Mouse (Mus musculus) forebrain, embryonic 15.5 days (tissue): ENCODE data around the gene Atxn2l. TPM values are rescaled to one million over a fixed set of nuclear protein-coding genes. Genes with fewer than 3 reads are reported as not detected.
"Not testable (repeated sequence)": the region's sequence is repeated elsewhere in the genome, so short reads cannot be mapped to it uniquely, and the experiment has no call there.

Experiments used
- ATAC-seq: fragments of 200-750 bp; cut with Nextera tagmentation; replicated peaks from 2 replicates; pipeline ENCODE4 v1.8.0; 2017; ENCODE audit warnings: mild to moderate bottlenecking, moderate TSS enrichment, moderate library complexity
- H3K27ac ChIP-seq: fragments of 300-500 bp; sonication (generic); replicated peaks from 2 replicates; pipeline ENCODE4 v1.5.1; 2015; ENCODE audit warnings: mild to moderate bottlenecking, inconsistent platforms
- H3K27me3 ChIP-seq: fragments of 300-500 bp; sonication (generic); 2 replicates; pipeline ENCODE4 v1.6.1; 2015; ENCODE audit warnings: inconsistent platforms
- H3K36me3 ChIP-seq: fragments of 300-500 bp; sonication (generic); 2 replicates; pipeline ENCODE4 v1.6.1; 2015; ENCODE audit warnings: mild to moderate bottlenecking, inconsistent platforms
- H3K4me1 ChIP-seq: fragments of 300-500 bp; sonication (generic); 2 replicates; pipeline ENCODE4 v1.6.1; 2015; ENCODE audit warnings: inconsistent platforms
- H3K4me2 ChIP-seq: fragments of 300-500 bp; sonication (generic); replicated peaks from 2 replicates; pipeline ENCODE4 v1.6.1; 2015; ENCODE audit warnings: mild to moderate bottlenecking, inconsistent platforms
- H3K4me3 ChIP-seq: fragments of 300-500 bp; sonication (generic); 2 replicates; pipeline ENCODE4 v1.5.1; 2015; ENCODE audit warnings: mild to moderate bottlenecking, inconsistent platforms
- H3K9ac ChIP-seq: fragments of 300-500 bp; sonication (generic); replicated peaks from 2 replicates; pipeline ENCODE4 v1.6.1; 2015; ENCODE audit warnings: mild to moderate bottlenecking, inconsistent platforms
- H3K9me3 ChIP-seq: fragments of 300-500 bp; sonication (generic); 2 replicates; pipeline ENCODE4 v1.6.1; 2016; ENCODE audit warnings: inconsistent platforms
- WGBS: fragments of 180-500 bp; shearing (Covaris S2); methylation state at CpG from one replicate; pipeline ENCODE4 v1.1.7; 2015; ENCODE audit warnings: mixed read lengths; 5-methylcytosine and 5-hydroxymethylcytosine counted together
- polyA plus RNA-seq: library from polyadenylated mRNA; unstranded; fragments of >200 nt; fragmentation: Nextera tagmentation; extraction: Ambion mirVana; gene quantifications from 2 replicates; pipeline ENCODE4 v1.2.1, GENCODE M21; 2015

Atxn2l gene
- polyA plus RNA-seq, 1 experiment from 2014 or later, result 65.2 TPM

DNA sequence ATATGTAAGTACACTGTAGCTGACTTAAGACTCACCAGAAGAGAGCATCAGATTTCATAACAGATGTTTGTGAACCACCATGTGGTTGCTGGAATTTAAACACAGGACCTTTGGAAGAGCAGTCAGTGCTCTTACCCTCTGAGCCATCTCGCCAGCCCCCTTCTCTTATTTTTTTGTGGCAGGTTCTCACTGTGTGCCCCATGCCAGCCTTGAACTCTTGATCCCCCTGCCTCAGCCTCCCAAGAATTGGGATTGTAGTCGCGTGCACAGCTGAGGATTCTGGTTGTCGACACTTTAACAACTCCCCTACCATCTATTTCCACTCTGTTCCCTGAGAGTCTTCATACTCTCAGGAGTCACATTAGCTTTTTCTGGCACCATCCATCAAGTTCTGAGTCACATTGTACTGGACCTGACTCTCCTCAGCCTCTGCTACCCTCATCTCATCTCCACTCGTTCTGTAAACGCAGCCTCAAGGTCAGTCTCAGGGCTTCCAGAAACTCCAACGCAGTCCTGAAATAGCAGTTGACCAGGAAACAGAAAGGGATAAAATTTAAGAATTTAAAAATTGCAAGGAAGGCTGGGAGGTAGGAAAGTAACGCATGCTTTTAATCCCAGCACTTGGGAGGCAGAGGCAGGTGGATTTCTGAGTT lies 4.0 kb upstream of the Atxn2l start:
- no peak for ATAC-seq
- 91% methylated on average over 8 of the region's 8 CpGs for WGBS

DNA sequence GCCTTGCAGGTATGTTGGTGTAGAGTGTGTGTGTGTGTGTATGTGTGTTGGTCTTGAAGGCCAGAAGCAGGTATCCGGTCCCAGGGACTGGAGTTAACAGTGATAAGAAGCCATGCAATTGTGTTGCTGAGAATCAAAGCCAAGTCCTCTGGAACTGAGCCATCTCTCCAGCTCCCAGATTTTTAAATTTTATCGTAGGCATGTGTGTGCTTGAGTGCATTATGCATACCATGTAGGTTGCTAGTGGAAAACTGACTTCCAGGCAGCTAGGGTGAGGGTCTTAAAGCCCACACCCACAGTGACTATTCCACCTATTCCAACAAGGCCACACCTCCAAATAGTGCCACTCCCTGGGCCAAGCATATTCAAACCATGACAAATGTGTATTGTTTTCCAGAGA lies 1.7 kb upstream of the Atxn2l start:
- H3K4me3 ChIP-seq, result no peak overlapping the region
- H3K9me3 ChIP-seq, result no peaks in the 10 kb centered on the region
- peaks cover 12% of the 10 kb centered on the region for H3K36me3 ChIP-seq
- H3K9ac ChIP-seq, result no peak overlapping the region
- H3K27ac ChIP-seq, result no peak overlapping the region
- WGBS, result 68% methylated on average over 2 of the region's 2 CpGs
- no peak for ATAC-seq
- H3K4me1 ChIP-seq, result peaks cover 22% of the 10 kb centered on the region
- H3K4me2 ChIP-seq, result no peak overlapping the region
- no peaks in the 10 kb centered on the region for H3K27me3 ChIP-seq

More for the DNA sequence above, 4.0 kb upstream of the Atxn2l start:
- Histone ChIP-seq H3K27me3 (no peaks in the 10 kb centered on the region), H3K9ac (no peak overlapping the region), H3K4me2 (no peak overlapping the region), H3K9me3 (no peaks in the 10 kb centered on the region), H3K4me1 (peaks cover 6% of the 10 kb centered on the region), H3K36me3 (no peaks in the 10 kb centered on the region), H3K27ac (no peak overlapping the region), H3K4me3 (no peak overlapping the region)

DNA sequence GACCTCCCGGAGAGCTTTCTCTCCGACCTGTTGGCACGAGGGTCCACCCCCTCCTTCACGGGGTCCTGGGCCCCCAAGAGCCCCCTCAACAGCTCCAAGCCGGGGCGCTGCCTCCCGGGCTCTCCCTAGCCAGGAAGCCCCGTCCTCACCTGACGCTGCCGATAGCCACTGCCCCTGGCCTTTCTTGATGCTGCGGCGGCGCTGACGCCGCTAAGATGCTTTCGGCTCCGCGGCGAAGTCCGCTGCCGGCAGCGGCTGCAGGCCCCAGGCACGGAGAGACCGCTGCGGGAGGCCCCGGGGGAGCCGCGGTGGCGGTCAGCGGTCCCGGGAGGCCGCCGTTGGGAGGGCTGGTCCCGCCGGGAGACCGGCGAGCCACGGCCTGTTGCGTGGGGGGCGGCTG lies 486 bp downstream of the Atxn2l start:
- Histone ChIP-seq H3K4me1 (peaks cover 22% of the 10 kb centered on the region), H3K27ac (peak overlapping the region; percentile 98), H3K4me2 (peak overlapping the region; percentile 71), H3K4me3 (peak overlapping the region; percentile 89), H3K27me3 (no peaks in the 10 kb centered on the region), H3K9ac (peak overlapping the region; percentile 98), H3K9me3 (no peaks in the 10 kb centered on the region), H3K36me3 (peaks cover 34% of the 10 kb centered on the region)
- under 1% methylated on average over 40 of the region's 40 CpGs for WGBS
- no peak; the same call in 1 of the 2 replicates for ATAC-seq

DNA sequence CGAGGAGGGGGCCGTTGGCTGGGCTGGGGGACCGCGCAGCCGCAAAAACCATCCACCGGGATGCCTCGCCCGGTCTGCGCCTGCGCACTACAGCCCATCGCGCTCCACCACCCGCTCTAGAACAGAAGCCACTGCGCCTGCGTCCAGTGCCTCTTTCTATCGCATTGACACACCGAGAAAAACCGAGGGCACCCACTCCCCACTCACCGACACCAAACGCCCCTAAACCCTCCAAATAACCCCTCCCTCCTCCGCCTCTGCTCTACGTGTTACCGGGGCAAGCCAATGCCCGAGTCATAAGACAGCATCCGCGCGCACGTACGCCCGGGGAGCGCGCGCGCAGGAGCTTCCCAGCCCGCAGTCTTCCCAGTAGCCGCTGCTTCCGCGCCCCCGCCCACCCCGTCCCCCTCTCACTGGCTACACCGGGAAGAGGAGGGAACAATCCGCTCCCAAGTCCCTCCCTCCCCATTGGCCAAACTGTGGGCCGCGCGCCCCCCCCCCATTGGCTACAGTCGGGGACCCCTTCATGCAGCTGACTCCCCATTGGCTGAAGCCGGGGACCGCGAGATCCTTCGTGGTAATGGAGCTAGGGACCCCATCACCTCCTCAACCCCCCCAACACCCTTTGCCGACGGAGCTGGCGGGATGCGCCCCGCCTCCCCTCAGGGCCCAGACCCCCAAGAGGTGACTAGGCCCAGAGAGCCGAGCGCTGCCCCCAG lies 1.1 kb downstream of the Atxn2l start:
- H3K4me1 ChIP-seq, result peaks cover 22% of the 10 kb centered on the region
- peaks cover 40% of the 10 kb centered on the region for H3K36me3 ChIP-seq
- H3K27ac ChIP-seq, result peak overlapping the region; percentile 98
- H3K27me3 ChIP-seq, result no peaks in the 10 kb centered on the region
- peak overlapping the region; percentile 89 for H3K4me3 ChIP-seq
- peak; percentile 90 for ATAC-seq
- H3K9ac ChIP-seq, result peak overlapping the region; percentile 98
- under 1% methylated on average over 46 of the region's 57 CpGs for WGBS
- peak overlapping the region; percentile 71 for H3K4me2 ChIP-seq
- H3K9me3 ChIP-seq, result no peaks in the 10 kb centered on the region

DNA sequence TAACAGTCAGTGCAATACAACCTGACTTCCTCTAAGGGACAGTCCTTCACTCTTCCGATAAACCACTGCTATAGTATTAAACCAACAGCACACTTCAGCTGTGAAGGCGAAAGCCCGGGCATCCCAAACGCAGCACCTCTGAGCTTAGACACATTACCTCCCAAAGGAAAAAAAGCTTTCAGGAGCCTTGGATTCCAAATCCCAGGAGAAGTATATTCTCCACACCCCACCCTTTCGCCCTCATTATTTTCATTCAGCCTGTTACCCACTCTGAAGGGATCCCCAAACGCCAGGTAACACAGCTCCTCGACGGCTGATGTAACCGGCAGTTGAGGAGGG lies 1.6 kb downstream of the Atxn2l start:
- Histone ChIP-seq H3K27me3 (no peaks in the 10 kb centered on the region), H3K27ac (peak overlapping the region; percentile 98), H3K36me3 (peaks cover 45% of the 10 kb centered on the region), H3K4me3 (peak overlapping the region; percentile 89), H3K9me3 (no peaks in the 10 kb centered on the region), H3K9ac (peak overlapping the region; percentile 98), H3K4me2 (peak overlapping the region; percentile 71), H3K4me1 (peaks cover 22% of the 10 kb centered on the region)
- ATAC-seq, result peak; percentile 0; the same call in 1 of the 2 replicates
- 2% methylated on average over 9 of the region's 9 CpGs for WGBS

DNA sequence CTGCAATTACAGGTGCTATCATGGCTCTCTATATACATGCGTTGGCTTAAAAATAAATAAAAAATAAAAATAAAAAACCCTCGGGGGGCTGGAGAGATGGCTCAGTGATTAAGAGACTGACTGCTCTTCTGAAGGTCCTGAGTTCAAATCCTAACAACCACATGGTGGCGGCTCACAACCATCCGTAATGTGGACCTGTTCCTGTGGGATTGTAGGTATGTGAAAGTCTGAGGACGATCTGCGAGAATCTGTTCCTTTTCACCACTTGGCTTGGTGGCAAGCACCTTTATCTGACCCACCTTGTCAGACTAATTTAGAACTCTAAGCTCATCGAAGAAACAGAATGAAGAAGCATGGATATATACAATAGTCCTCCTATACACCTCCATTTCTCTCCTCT lies 3.8 kb downstream of the Atxn2l start:
- no peaks in the 10 kb centered on the region for H3K9me3 ChIP-seq
- no peak for ATAC-seq
- WGBS, result 92% methylated on average over 7 of the region's 7 CpGs

DNA sequence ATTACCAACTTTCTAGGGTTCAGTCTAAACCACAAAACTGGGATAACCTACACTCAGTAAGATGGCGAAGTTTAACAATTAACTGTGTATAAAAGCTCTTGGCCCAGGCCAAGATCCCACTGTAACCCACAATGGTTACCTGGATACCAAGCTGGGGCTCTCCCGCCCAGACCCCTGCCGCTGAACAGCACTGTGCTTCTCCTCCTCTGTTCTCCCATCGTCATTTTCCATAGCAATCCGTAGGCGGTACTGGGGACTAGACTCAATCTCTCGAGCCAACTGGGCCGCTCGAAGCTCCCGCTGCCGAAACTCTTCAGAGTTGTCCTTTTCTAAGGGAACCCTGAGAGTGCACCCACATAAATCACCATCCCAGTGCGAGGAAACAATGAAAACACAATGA lies 5.3 kb downstream of the Atxn2l start:
- Histone ChIP-seq H3K27me3 (no peaks in the 10 kb centered on the region), H3K36me3 (peaks cover 82% of the 10 kb centered on the region), H3K4me1 (peaks cover 16% of the 10 kb centered on the region), H3K4me2 (no peak overlapping the region), H3K27ac (no peak overlapping the region), H3K9ac (no peak overlapping the region), H3K4me3 (no peak overlapping the region), H3K9me3 (no peaks in the 10 kb centered on the region)
- no peak for ATAC-seq
- WGBS, result 89% methylated on average over 12 of the region's 12 CpGs

More for the DNA sequence above, 3.8 kb downstream of the Atxn2l start:
- H3K36me3 ChIP-seq, result peaks cover 67% of the 10 kb centered on the region
- H3K4me3 ChIP-seq, result no peak overlapping the region
- H3K4me2 ChIP-seq, result no peak overlapping the region
- H3K27ac ChIP-seq, result no peak overlapping the region
- H3K9ac ChIP-seq, result no peak overlapping the region
- no peaks in the 10 kb centered on the region for H3K27me3 ChIP-seq
- peaks cover 22% of the 10 kb centered on the region for H3K4me1 ChIP-seq

DNA sequence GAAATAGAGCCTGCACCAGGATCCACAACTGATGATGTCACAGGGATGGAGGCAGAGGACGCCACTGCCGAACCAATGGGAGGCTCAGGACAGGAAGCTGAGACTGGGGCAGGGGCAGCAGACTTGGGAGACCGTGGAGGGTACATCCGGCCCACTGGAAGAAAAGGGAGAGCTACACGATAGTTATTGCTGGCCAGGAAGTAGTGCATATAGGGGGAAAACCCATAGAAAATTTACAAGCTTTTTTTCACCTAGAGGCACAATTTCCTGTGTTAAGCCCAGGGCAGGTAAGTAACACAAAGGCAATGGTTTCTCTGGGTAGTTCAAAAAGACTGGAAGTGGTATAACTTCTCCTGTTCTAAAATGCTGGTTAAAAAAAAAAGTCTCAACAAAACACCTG lies 6.8 kb downstream of the Atxn2l start:
- no peak overlapping the region for H3K4me3 ChIP-seq
- H3K4me2 ChIP-seq, result no peak overlapping the region
- peaks cover 95% of the 10 kb centered on the region for H3K36me3 ChIP-seq
- H3K9me3 ChIP-seq, result no peaks in the 10 kb centered on the region
- no peak for ATAC-seq
- H3K27me3 ChIP-seq, result no peaks in the 10 kb centered on the region
- no peak overlapping the region for H3K9ac ChIP-seq
- 91% methylated on average over 5 of the region's 5 CpGs for WGBS
- H3K4me1 ChIP-seq, result peaks cover 14% of the 10 kb centered on the region
- no peak overlapping the region for H3K27ac ChIP-seq

DNA sequence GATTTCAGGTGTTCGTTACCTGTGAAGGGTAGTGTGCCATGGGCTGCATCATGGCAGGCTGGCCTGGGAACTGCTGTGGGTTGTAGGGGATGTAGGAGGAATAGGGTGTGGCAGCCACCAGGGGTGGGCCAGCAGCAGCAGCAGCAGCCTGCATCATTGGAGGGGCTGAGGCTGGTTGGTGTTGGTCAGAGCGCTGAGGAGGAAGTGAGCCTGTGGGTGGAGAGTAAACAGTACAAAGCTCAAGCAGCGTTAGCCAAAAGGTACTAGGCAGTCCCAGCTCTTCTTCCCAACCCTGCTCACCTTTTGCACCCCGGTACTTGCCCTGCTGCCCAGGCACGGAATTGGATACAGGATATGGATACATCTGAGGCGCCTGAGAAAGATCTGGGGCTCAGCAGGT lies 9.1 kb downstream of the Atxn2l start:
- no peak overlapping the region for H3K9ac ChIP-seq
- WGBS, result 91% methylated on average over 6 of the region's 6 CpGs
- no peaks in the 10 kb centered on the region for H3K4me1 ChIP-seq
- H3K4me3 ChIP-seq, result no peak overlapping the region
- H3K4me2 ChIP-seq, result no peak overlapping the region
- no peak for ATAC-seq
- peaks cover 96% of the 10 kb centered on the region for H3K36me3 ChIP-seq
- H3K27ac ChIP-seq, result no peak overlapping the region
- no peaks in the 10 kb centered on the region for H3K9me3 ChIP-seq
- no peaks in the 10 kb centered on the region for H3K27me3 ChIP-seq

DNA sequence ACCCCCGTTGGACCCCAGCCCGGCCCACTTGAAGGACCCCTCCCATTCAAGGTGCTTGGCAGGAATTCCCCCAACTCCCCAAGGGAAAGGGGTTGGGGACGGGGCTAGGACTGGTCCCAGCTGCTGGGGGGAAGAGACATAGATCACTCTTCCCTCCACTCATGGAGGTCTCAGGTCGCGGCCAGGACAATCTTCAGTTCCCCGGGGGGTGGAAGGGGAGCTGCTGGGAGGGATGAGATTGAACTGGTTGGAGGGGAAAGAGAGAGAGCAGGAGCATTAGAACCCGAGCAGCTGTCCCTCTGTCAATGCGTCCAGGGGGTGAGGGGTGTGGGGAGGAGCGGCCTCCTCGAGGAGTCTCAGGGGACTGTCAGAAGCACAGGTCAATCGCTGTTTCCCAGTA lies 11.3 kb downstream of the Atxn2l start:
- Histone ChIP-seq H3K4me3 (no peak overlapping the region), H3K27me3 (no peaks in the 10 kb centered on the region), H3K4me1 (peaks cover 12% of the 10 kb centered on the region), H3K4me2 (no peak overlapping the region), H3K36me3 (peaks cover 75% of the 10 kb centered on the region), H3K9ac (no peak overlapping the region), H3K9me3 (no peaks in the 10 kb centered on the region), H3K27ac (no peak overlapping the region)
- WGBS, result 70% methylated on average over 11 of the region's 11 CpGs
- ATAC-seq, result no peak

DNA sequence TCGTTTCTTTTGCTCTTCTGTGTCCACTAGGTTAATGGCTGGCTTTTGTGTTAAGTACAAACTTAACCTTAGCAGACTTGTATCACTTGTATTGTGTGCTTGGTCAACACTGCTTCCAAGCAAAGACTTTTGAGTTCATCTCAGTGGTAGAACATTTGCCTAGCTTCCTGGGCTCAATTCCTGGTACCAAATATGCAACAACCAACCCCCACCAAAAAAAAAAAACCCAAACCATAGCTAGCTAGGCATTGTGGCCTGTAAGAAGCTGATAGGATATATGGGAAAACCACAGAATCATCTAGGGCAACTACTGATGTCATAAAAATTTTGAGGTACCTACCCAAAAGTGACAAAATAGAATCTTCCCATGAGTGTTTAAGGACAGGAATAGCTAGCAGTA lies 12.2 kb downstream of the Atxn2l start:
- no peak overlapping the region for H3K9ac ChIP-seq
- peaks cover 66% of the 10 kb centered on the region for H3K36me3 ChIP-seq
- ATAC-seq, result no peak
- no peak overlapping the region for H3K4me2 ChIP-seq
- no peak overlapping the region for H3K4me3 ChIP-seq
- peaks cover 16% of the 10 kb centered on the region for H3K4me1 ChIP-seq
- no peaks in the 10 kb centered on the region for H3K27me3 ChIP-seq
- H3K9me3 ChIP-seq, result no peaks in the 10 kb centered on the region
- H3K27ac ChIP-seq, result no peak overlapping the region
- 91% methylated on average over 1 of the region's 1 CpGs for WGBS

DNA sequence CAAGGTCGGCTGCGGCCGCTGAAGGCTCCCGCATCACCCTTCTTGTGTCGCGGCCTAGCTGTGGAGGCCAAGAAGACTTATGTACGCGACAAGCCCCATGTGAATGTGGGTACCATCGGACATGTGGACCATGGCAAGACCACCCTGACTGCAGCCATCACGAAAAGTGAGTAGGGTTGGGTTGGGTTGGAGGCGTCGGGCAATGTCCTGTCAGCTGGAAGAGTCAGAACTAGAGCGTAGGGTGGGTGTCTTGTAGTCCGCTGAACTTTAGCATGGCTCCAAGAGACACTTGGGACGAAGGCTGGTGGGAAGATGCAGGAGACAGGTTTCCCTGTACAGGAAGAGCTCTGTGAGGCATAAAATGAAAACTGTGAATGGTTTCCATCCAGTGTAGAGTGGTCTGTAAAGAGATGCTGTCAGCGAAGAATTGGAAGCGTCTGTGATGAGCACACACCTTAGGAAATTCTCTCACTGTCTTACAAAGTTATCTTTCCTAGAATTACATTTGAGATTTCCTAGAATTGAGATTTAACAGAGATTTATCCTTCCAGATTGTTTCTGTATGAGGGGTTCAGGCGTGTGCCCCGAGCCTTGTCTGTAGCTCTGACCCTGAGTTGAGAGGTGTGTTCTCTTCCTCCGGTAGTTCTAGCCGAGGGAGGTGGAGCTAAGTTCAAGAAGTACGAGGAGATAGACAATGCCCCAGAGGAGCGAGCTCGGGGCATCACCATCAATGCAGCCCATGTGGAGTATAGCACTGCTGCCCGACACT lies 15.4 kb downstream of the Atxn2l start:
- H3K36me3 ChIP-seq, result peaks cover 34% of the 10 kb centered on the region
- not testable (repeated sequence) for H3K27ac ChIP-seq, H3K27me3 ChIP-seq, ATAC-seq, H3K9me3 ChIP-seq
- peaks cover 16% of the 10 kb centered on the region for H3K4me1 ChIP-seq
- H3K9ac ChIP-seq, result peak overlapping the region; percentile 71
- 18% methylated on average over 25 of the region's 25 CpGs for WGBS
- peak overlapping the region; percentile 89 for H3K4me2 ChIP-seq
- H3K4me3 ChIP-seq, result peak overlapping the region; percentile 79
